Mouse (Mus musculus) bone marrow macrophage, adult 2 months (primary cell): ENCODE measurements around the gene Sfxn1. TPM values are rescaled to one million over a fixed set of nuclear protein-coding genes. Genes with fewer than 3 reads are reported as not detected.

Experiments used
- H3K27ac ChIP-seq: 2 replicates; pipeline ENCODE4 v1.5.1; 2012; ENCODE audit warnings: low read depth, low read length; ENCODE audit not compliant: insufficient read depth
- H3K4me1 ChIP-seq: 2 replicates; pipeline ENCODE4 v1.6.1; 2012; ENCODE audit warnings: low read length; ENCODE audit not compliant: control insufficient read depth, insufficient read depth
- H3K4me3 ChIP-seq: 2 replicates; pipeline ENCODE4 v1.5.1; 2012; ENCODE audit warnings: mild to moderate bottlenecking, low read length, moderate library complexity; ENCODE audit not compliant: insufficient read depth
- CTCF ChIP-seq: IDR thresholded peaks from 2 replicates; pipeline ENCODE4 v1.5.1; 2012; ENCODE audit warnings: low read depth, mild to moderate bottlenecking, low read length, moderate library complexity
- POLR2A ChIP-seq: IDR thresholded peaks from 2 replicates; pipeline ENCODE4 v1.6.1; 2012; ENCODE audit warnings: mild to moderate bottlenecking, low read depth, low read length, borderline replicate concordance
- polyA plus RNA-seq: library from polyadenylated mRNA; stranded (reverse); fragments of >200 nt; gene quantifications from 2 replicates; pipeline ENCODE4 v1.2.4, GENCODE M21; 2012; ENCODE audit not compliant: missing spikeins, insufficient read depth, insufficient read length

Sfxn1 gene
- polyA plus RNA-seq, 1 experiment, result 10.5 TPM

DNA sequence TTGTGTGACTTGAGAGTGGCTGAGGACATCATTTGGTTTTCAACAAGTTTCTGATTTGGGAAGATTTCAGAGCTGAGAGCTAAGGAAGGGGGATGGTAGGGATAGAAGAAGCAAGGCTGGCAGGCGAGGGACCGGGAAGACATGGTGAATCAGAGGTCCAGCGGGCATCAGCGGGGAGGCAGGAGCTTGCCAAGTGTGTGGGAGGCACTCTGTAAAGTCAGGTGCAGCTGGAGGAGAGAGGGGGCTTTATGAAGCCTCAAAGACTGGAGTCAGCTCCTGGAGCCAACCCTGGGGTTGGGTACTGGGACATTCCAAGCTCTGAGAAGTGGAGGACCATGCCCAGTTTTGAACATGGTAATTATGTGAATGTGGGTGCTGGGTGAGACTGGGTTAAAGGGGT is 22.7 kb downstream of the Sfxn1 start:
- TF ChIP-seq CTCF (no peak), POLR2A (no peak)
- Histone ChIP-seq H3K4me1 (no peaks in the 10 kb centered on the region), H3K4me3 (no peak overlapping the region), H3K27ac (no peak overlapping the region)

DNA sequence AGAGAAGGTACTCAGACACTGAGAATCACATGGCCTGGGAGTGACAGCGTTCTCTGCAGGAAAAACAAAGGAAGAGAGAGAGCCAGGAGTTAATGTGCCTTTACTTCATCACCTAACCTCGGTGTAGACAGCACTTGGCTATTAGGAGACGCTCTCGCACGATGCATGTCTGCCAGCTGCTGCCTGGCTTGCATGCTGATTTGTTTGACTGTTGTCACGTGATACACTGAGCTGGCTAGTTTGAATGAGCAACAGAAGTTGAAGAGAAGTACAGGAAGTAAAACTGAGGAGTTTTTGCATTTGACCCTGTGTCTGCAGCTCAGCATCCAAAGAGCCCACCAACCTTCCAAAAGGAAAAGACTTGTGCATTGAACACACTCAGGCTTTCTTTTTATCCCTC is 23.3 kb downstream of the Sfxn1 start:
- Histone ChIP-seq H3K4me1 (no peaks in the 10 kb centered on the region), H3K27ac (no peak overlapping the region), H3K4me3 (no peak overlapping the region)
- TF ChIP-seq POLR2A (no peak), CTCF (no peak)

DNA sequence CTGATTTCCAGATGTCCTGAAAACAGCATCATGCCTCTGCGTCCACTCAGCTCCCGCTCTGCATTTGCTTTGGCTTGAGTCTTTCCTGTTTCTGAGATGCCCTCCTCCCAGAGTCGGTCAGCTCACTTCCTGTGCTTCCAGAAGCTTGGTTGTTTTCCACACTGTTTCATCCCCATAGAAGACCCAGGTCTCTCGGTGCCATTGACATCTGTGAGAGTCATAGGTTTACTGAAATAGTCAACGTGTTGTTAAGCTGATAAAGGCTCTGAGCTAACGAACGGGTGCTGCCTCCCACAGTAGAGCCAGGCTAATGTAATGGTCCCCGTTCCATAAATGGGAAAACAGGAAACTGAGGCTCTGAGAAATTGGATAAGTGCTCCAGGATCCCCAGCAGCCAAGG is 24.1 kb downstream of the Sfxn1 start:
- no peak overlapping the region for H3K4me3 ChIP-seq
- H3K4me1 ChIP-seq, result no peaks in the 10 kb centered on the region
- no peak for TF ChIP-seq CTCF
- no peak overlapping the region for H3K27ac ChIP-seq

DNA sequence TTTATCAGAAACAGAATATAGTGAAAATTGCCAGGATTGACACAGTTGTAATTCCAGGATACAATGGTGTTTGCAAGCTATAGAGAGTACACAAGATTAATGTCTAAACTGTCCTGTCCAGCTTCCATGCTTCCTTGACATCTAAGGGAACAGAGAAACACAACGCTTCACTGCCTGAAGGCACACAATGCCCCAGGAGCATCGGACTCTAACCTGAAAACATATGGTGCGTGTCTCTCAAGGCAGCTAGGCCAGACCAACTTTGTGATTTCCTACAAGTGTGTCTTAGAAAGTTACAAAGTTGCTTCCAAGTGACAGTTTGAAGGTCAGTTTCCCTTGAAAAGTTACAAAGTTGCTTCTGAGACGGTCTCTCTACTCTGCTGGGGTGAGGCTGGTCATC is 25.6 kb downstream of the Sfxn1 start:
- Histone ChIP-seq H3K27ac (no peak overlapping the region), H3K4me1 (no peaks in the 10 kb centered on the region), H3K4me3 (no peak overlapping the region)
- TF ChIP-seq CTCF (no peak), POLR2A (no peak)

DNA sequence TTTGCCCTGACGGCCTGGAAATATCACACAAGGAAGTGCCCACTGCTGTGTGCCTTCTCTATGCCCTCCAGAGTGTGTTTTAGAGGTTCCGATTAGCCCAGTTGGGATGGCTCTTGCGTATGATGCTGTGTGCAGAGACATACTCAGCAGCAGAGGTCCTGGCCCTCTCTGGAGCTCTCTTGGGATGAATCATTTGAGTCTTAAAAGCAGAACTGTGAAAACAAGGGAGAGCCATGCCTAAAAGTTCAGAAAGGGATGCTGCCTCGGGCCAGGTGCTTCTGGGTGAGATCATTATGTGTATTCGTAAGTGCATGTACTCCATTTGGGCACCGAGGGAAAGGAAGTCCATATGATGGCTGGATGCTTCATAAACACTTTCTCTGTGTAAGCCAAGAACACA is 26.1 kb downstream of the Sfxn1 start:
- no peak for TF ChIP-seq POLR2A
- no peak for TF ChIP-seq CTCF
- Histone ChIP-seq H3K4me3 (no peak overlapping the region), H3K27ac (no peak overlapping the region), H3K4me1 (no peaks in the 10 kb centered on the region)

DNA sequence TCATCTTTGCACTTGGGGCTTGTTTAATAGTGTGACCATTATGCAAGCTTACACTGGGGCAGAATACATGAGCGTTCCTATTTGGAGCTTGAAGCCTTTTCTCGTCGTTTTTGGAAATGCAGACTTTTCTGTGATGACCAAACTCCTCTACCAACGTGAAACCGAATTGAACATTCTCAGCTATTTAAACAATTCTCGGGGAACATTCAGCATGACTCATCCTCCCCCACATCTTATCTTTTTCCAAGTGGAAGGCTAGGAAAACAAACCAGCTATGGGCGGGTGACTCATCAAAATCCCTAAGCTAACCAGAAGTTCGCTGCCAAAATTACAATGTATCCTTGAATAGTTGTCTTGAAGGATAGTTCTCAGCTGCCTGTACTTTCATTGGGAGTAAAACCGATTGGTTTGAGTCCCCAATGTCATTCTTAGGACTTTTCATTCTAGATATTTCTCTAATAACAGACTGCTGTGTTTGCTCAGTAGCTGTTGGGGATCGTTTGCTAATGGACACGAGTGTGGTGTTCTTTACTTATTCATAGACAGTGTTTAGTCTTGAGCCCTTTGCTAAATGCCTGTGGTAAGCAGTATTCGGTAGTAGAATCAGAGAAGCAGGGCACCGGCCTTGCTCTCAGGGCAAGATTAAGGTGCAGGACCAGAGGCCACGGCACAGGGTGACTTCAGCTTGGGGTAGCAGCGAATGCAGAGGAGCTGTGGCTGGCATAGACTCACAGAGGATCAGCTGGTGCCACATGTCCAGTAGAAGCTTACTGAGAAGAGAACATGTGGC is 29.6 kb downstream of the Sfxn1 start:
- no peaks in the 10 kb centered on the region for H3K4me1 ChIP-seq
- TF ChIP-seq POLR2A, result no peak
- no peak for TF ChIP-seq CTCF
- no peak overlapping the region for H3K4me3 ChIP-seq
- no peak overlapping the region for H3K27ac ChIP-seq

DNA sequence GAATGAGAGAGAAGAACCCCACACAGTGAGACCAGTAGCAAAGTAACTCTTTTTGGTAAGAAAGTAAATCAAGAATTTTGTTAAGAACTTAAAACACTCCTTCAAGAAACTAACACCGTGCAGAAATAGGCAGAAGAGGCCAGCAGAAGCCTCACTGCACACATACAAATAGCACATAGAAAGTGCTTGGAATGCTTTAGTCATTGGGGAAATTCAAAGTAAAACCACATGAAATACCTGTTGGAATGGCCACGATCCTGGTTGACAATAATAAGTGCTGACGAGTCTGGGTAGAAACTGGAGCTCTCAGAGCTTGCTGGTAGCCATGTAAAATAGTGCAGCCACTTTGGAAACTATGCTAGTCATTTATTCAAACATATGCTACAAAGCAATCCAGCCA is 30.4 kb downstream of the Sfxn1 start:
- no peak overlapping the region for H3K4me3 ChIP-seq
- no peak for TF ChIP-seq CTCF
- no peak for TF ChIP-seq POLR2A
- no peak overlapping the region for H3K27ac ChIP-seq
- no peaks in the 10 kb centered on the region for H3K4me1 ChIP-seq

DNA sequence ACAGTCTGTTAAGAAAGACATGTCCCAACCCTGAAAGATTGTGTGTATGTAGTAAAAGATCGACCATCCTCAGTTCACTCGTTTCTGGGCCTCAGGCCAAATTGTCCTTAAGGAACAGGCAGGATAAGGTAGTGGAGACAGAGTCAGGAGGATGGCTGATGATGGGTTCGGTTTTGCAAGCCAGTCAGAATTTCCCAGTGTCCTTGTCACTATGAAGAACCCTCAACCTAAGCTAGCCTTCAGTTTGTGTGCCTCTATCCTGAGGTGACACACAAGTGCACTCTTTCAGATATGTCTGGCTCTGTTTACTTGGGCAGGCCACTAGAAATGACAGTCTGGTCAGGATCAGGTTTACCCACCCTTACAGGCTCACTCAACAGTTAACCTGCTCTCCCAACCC is 31.6 kb downstream of the Sfxn1 start:
- no peak overlapping the region for H3K4me3 ChIP-seq
- TF ChIP-seq CTCF (no peak), POLR2A (no peak)

DNA sequence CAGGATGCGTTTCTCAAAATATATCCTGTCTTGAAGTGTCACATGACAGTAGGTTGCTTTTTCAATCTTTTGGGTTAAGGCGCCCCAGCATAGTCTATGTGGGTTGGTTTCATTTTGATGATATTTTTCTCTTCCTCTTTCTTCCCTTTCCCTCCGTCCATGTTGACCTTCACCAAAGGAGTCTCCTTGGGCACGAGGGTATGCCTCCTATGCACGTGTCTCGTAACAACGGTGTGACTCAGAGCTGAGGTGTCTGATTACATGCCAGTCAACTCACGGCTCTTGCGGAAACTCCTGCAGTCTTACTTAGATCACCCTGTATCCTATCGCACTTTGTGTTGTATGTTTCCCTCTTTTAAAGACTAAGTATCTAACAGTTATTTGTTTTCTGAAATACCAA is 32.2 kb downstream of the Sfxn1 start:
- no peak overlapping the region for H3K27ac ChIP-seq
- TF ChIP-seq CTCF (no peak), POLR2A (no peak)
- no peaks in the 10 kb centered on the region for H3K4me1 ChIP-seq
- H3K4me3 ChIP-seq, result no peak overlapping the region

More for the DNA sequence above, 31.6 kb downstream of the Sfxn1 start:
- Histone ChIP-seq H3K27ac (no peak overlapping the region), H3K4me1 (no peaks in the 10 kb centered on the region)

DNA sequence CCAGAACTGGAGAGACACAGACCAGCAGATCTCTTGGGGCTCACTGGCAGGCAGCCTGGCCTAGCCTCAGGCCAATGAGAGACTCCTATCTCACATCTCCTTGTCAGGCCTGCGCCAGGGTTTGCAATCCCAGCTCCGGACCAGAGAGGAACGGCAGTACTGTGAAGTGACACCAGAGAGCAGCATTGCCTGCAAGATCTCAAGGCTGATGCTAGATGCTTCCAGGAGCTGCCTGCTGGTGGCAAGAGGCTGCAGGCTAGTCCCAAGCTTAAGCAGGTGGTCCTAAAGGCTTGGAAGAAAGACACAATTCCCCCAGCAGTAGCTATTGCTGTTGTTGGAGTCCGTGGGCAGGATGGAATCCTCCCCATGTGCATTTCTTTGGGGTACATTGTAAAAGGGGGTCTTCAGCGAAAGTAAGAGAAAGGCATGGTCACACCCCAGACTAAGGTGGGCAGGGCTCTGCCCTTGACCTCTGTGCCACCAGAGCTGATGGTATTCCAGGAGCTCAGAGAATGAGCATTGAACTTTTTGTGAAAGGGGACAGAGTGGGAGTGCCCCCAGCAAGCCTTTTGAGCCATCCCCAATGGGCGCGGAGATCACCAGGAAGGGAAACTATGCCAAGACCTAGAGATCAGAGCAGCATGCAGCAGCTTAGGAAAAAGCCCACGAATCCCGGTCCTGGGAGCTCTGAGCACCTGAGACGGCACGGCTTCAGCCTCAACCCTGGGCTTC is 42.3 kb downstream of the Sfxn1 start:
- Histone ChIP-seq H3K4me1 (no peaks in the 10 kb centered on the region), H3K4me3 (no peak overlapping the region), H3K27ac (no peak overlapping the region)
- TF ChIP-seq CTCF (peak; percentile 65), POLR2A (no peak)

DNA sequence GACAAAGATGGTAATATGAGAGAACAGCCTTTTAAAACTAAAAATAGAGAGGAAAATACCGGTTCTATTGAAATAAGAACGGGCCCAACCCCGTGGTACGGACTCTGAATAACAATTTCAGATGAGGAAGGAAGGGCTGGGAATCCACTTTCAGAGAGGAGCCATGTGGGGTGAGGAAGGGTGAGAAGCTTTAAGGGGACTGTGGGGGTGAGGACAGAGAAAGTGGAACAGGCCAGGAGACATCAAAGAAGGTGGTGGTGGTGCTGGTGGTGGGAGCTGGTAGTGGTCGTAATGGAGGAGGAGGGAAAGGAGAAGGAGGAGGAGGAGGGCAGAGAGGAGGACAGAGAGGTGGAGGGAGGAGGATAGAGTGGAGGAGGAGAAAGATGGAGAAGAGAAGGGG is 43.3 kb downstream of the Sfxn1 start:
- Histone ChIP-seq H3K4me1 (no peaks in the 10 kb centered on the region), H3K4me3 (no peak overlapping the region), H3K27ac (no peak overlapping the region)
- TF ChIP-seq POLR2A (no peak), CTCF (no peak)
